Mouse (Mus musculus) embryonic facial prominence, embryonic 10.5 days (tissue): ENCODE measurements at regions not wholly inside any gene's neighbourhood (a gene's known extent, or its start where the extent isn't known, plus 50 kb on each side); places are given as distances from the start of the nearest gene placed in this dataset.
A peak's percentile ranks its signal among the peaks of the same experiment; 100 is the strongest.
"Not testable (repeated sequence)": the region's sequence is repeated elsewhere in the genome, so short reads cannot be mapped to it uniquely, and the experiment has no call there.

Source experiments
- DNase-seq: peaks from one replicate; pipeline ENCODE4 v3.0.0-alpha.2; 2017; ENCODE audit warnings: low spot score
- H3K27ac ChIP-seq: fragments of 300-500 bp; sonication (generic); replicated peaks from 2 replicates; pipeline ENCODE4 v1.5.1; 2016; ENCODE audit warnings: mild to moderate bottlenecking
- H3K27me3 ChIP-seq: fragments of 300-500 bp; sonication (generic); replicated peaks from 2 replicates; pipeline ENCODE4 v1.6.1; 2016; ENCODE audit warnings: low read depth, mild to moderate bottlenecking; ENCODE audit not compliant: poor library complexity, severe bottlenecking
- H3K36me3 ChIP-seq: fragments of 300-500 bp; sonication (generic); replicated peaks from 2 replicates; pipeline ENCODE4 v1.6.1; 2016; ENCODE audit warnings: mild to moderate bottlenecking, moderate library complexity
- H3K4me1 ChIP-seq: fragments of 300-500 bp; sonication (generic); 2 replicates; pipeline ENCODE4 v1.6.1; 2016
- H3K4me3 ChIP-seq: fragments of 300-500 bp; sonication (generic); 2 replicates; pipeline ENCODE4 v1.5.1; 2016; ENCODE audit warnings: mild to moderate bottlenecking, moderate library complexity
- H3K9me3 ChIP-seq: fragments of 300-500 bp; sonication (generic); 2 replicates; pipeline ENCODE4 v1.6.1; 2016; ENCODE audit warnings: mild to moderate bottlenecking
- WGBS: fragments of 180-500 bp; shearing (Covaris S2); methylation state at CpG from one replicate; pipeline ENCODE4 v1.1.7; 2016; 5-methylcytosine and 5-hydroxymethylcytosine counted together

GRCm38 (mm10) chr17:79977154-79977571 is 81.2 kb upstream of the Atl2 start:
- DNase-seq: no peak
- 0 out of 2 replicates have a peak, but pooled peaks cover 14% of the 10 kb centered on the region for H3K27me3 ChIP-seq
- whole genome bisulfite sequencing: 68% methylated on average over 3 of the region's 3 CpGs

GRCm38 (mm10) chr17:79976518-79977100 is 80.7 kb upstream of the Atl2 start:
- H3K9me3 ChIP-seq: no peaks in the 10 kb centered on the region

More at GRCm38 (mm10) chr17:79977154-79977571, 81.2 kb upstream of the Atl2 start:
- Histone ChIP-seq H3K36me3 (no peaks in the 10 kb centered on the region), H3K4me1 (peaks cover 69% of the 10 kb centered on the region), H3K27ac (no peak overlapping the region), H3K9me3 (no peaks in the 10 kb centered on the region), H3K4me3 (no peak overlapping the region)

GRCm38 (mm10) chr17:79975997-79976443 is 80.1 kb upstream of the Atl2 start:
- Histone ChIP-seq H3K27ac (no peak overlapping the region), H3K9me3 (no peaks in the 10 kb centered on the region), H3K4me3 (peak overlapping the region; percentile 42), H3K36me3 (no peaks in the 10 kb centered on the region), H3K27me3 (peaks cover 24% of the 10 kb centered on the region), H3K4me1 (peaks cover 57% of the 10 kb centered on the region)
- DNase-seq: peak; percentile 45
- WGBS: 28% methylated on average over 11 of the region's 11 CpGs

More at GRCm38 (mm10) chr17:79976518-79977100, 80.7 kb upstream of the Atl2 start:
- H3K36me3 ChIP-seq: no peaks in the 10 kb centered on the region
- WGBS: 76% methylated on average over 5 of the region's 5 CpGs
- no peak for DNase-seq
- H3K4me1 ChIP-seq: peaks cover 63% of the 10 kb centered on the region
- no peak overlapping the region for H3K27ac ChIP-seq
- peaks cover 18% of the 10 kb centered on the region; the same call in 1 of the 2 replicates for H3K27me3 ChIP-seq
- peak overlapping the region; percentile 42 for H3K4me3 ChIP-seq

GRCm38 (mm10) chr17:79975150-79975757 is 79.3 kb upstream of the Atl2 start:
- H3K4me3 ChIP-seq: peak overlapping the region; percentile 36; the same call in 1 of the 2 replicates

GRCm38 (mm10) chr17:79971721-79972336 is 75.9 kb upstream of the Atl2 start:
- H3K4me1 ChIP-seq: peaks cover 60% of the 10 kb centered on the region
- peaks cover 48% of the 10 kb centered on the region for H3K27me3 ChIP-seq
- no peak overlapping the region for H3K27ac ChIP-seq
- 80% methylated on average over 8 of the region's 8 CpGs for WGBS
- no peaks in the 10 kb centered on the region for H3K36me3 ChIP-seq
- no peak overlapping the region for H3K4me3 ChIP-seq
- no peak for DNase-seq
- no peaks in the 10 kb centered on the region for H3K9me3 ChIP-seq

More at GRCm38 (mm10) chr17:79975150-79975757, 79.3 kb upstream of the Atl2 start:
- WGBS: 21% methylated on average over 16 of the region's 16 CpGs
- not testable (repeated sequence) for H3K9me3 ChIP-seq, DNase-seq, H3K27ac ChIP-seq, H3K36me3 ChIP-seq
- Histone ChIP-seq H3K27me3 (peaks cover 32% of the 10 kb centered on the region), H3K4me1 (peaks cover 56% of the 10 kb centered on the region)

GRCm38 (mm10) chr17:79969500-79969972 is 73.6 kb upstream of the Atl2 start:
- H3K4me3 ChIP-seq: no peak overlapping the region
- peaks cover 37% of the 10 kb centered on the region for H3K4me1 ChIP-seq
- H3K36me3 ChIP-seq: no peaks in the 10 kb centered on the region
- H3K27ac ChIP-seq: peak overlapping the region; percentile 40; the same call in 1 of the 2 replicates
- DNase-seq: no peak
- H3K9me3 ChIP-seq: no peaks in the 10 kb centered on the region
- peaks cover 40% of the 10 kb centered on the region for H3K27me3 ChIP-seq
- 22% methylated on average over 7 of the region's 7 CpGs for WGBS

- no peak overlapping the region for H3K27ac ChIP-seq
- no peaks in the 10 kb centered on the region for H3K9me3 ChIP-seq
- DNase-seq: no peak
- H3K27me3 ChIP-seq: peaks cover 40% of the 10 kb centered on the region
- no peaks in the 10 kb centered on the region for H3K36me3 ChIP-seq
- peaks cover 29% of the 10 kb centered on the region for H3K4me1 ChIP-seq
- WGBS: 83% methylated on average over 9 of the region's 9 CpGs
- H3K4me3 ChIP-seq: no peak overlapping the region
Measured at GRCm38 (mm10) chr17:79968819-79969218, 72.9 kb upstream of the Atl2 start.

- Histone ChIP-seq H3K9me3 (no peaks in the 10 kb centered on the region), H3K27ac (no peak overlapping the region)
- 40% methylated on average over 6 of the region's 6 CpGs for WGBS
Measured at GRCm38 (mm10) chr17:79966981-79967380, 71.1 kb upstream of the Atl2 start.

GRCm38 (mm10) chr17:79965625-79966024 is 69.7 kb upstream of the Atl2 start:
- H3K27me3 ChIP-seq: peaks cover 26% of the 10 kb centered on the region
- DNase-seq: no peak
- H3K9me3 ChIP-seq: no peaks in the 10 kb centered on the region
- 91% methylated on average over 8 of the region's 8 CpGs for WGBS
- no peak overlapping the region for H3K27ac ChIP-seq
- H3K36me3 ChIP-seq: no peaks in the 10 kb centered on the region
- no peak overlapping the region for H3K4me3 ChIP-seq
- H3K4me1 ChIP-seq: peaks cover 32% of the 10 kb centered on the region

More at GRCm38 (mm10) chr17:79966981-79967380, 71.1 kb upstream of the Atl2 start:
- DNase-seq: no peak
- H3K36me3 ChIP-seq: no peaks in the 10 kb centered on the region
- peaks cover 40% of the 10 kb centered on the region for H3K27me3 ChIP-seq
- H3K4me1 ChIP-seq: peaks cover 22% of the 10 kb centered on the region
- no peak overlapping the region for H3K4me3 ChIP-seq

GRCm38 (mm10) chr17:79964850-79965249 is 68.9 kb upstream of the Atl2 start:
- Histone ChIP-seq H3K4me3 (no peak overlapping the region), H3K36me3 (no peaks in the 10 kb centered on the region), H3K9me3 (no peaks in the 10 kb centered on the region), H3K4me1 (peaks cover 32% of the 10 kb centered on the region), H3K27ac (no peak overlapping the region), H3K27me3 (peaks cover 19% of the 10 kb centered on the region)
- 87% methylated on average over 8 of the region's 8 CpGs for WGBS
- no peak for DNase-seq

- Histone ChIP-seq H3K4me1 (peaks cover 31% of the 10 kb centered on the region), H3K27me3 (peaks cover 9% of the 10 kb centered on the region), H3K36me3 (no peaks in the 10 kb centered on the region), H3K27ac (no peak overlapping the region), H3K9me3 (no peaks in the 10 kb centered on the region), H3K4me3 (no peak overlapping the region)
- WGBS: 82% methylated on average over 2 of the region's 2 CpGs
- DNase-seq: no peak
Measured at GRCm38 (mm10) chr17:79963330-79963729, 67.4 kb upstream of the Atl2 start.

GRCm38 (mm10) chr17:79961391-79961790 is 65.5 kb upstream of the Atl2 start:
- H3K27me3 ChIP-seq: no peaks in the 10 kb centered on the region
- no peaks in the 10 kb centered on the region for H3K9me3 ChIP-seq
- DNase-seq: no peak
- H3K4me3 ChIP-seq: no peak overlapping the region
- 71% methylated on average over 9 of the region's 9 CpGs for WGBS
- H3K4me1 ChIP-seq: peaks cover 34% of the 10 kb centered on the region
- H3K27ac ChIP-seq: no peak overlapping the region
- no peaks in the 10 kb centered on the region for H3K36me3 ChIP-seq
